Mouse (Mus musculus): ENCODE data around the gene Shmt1.

DNA sequence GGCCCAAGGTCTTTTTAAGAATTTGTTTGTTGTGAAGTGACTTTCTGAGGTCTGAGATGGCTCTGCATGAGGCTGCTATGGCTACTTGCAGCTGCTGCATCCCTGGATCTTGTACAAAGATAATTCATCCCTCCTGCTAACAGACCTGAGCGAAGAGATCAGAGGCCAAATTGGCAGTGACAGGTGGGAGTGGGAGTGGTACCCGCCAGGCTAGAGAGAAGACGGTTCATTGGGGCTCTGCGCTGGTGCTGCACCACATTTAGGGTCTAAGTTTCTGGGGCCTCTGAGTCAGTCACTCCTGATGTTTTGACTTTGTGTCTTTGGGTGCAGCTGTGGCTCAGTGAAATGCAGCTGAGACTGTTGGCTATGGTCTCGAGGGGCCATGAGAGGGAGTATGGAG lies 31.9 kb upstream of the Shmt1 start:
- TF ChIP-seq POLR2A (IDR thresholded peaks at IDR 0.05; ENCODE audit: borderline replicate concordance, extremely low read depth, insufficient read depth, insufficient read length, poor library complexity, severe bottlenecking) (no peak), CTCF (IDR thresholded peaks at IDR 0.05; ENCODE audit: borderline replicate concordance, extremely low read depth, insufficient read depth, insufficient read length) (no peak)
